10 mouse cellular contexts compared by ENCODE assay signal in genomic region chr7:30598786-30599185, GRCm38 (mm10). TPM values are rescaled to one million over a fixed set of nuclear protein-coding genes. Genes with fewer than 3 reads are reported as not detected.
A peak's percentile ranks its signal among the peaks of the same experiment; 100 is the strongest.
DNase-seq lines count a peak whose midpoint lies in the region; ATAC-seq and TF ChIP-seq lines count a peak whose summit lies in the region.
"Had no signal": no experiment of that assay in that cellular context is flagged by ENCODE, and none has a peak within 500 bp of the region (broad histone marks: within the 10 kb centered on the region; RNA-seq: fewer than 3 reads in every experiment).

Gene Zbtb32 (minus strand): TSS chr7:30598909.

- intact Hi-C loops in left cerebral cortex, adult 2 months (cut with DNase I) = loop anchor here (5.0 kb wide), 1 partner anchor 304 kb away; no protein-coding TSS in a partner anchor

- H3K36me3 ChIP-seq in neural tube, embryonic 12.5 days = no peaks in the 10 kb centered on the region
- H3K36me3 ChIP-seq in liver, embryonic 14.5 days (replicated peaks; ENCODE audit: control insufficient read depth, insufficient read depth, low read depth) = no peaks in the 10 kb centered on the region
- H3K36me3 ChIP-seq in stomach, postnatal 0 days (ENCODE audit: control insufficient read depth, insufficient read depth, low read length) = no peaks in the 10 kb centered on the region

- no peak within 1 kb of the TSS for H3K27ac ChIP-seq in cerebellum, adult 2 months (ENCODE audit: insufficient read depth, low read length)
- no peak within 1 kb of the TSS for H3K27ac ChIP-seq in neural tube, embryonic 12.5 days
- no peak within 1 kb of the TSS for H3K27ac ChIP-seq in liver, embryonic 14.5 days
- peak within 1 kb of the TSS; percentile 78 for H3K27ac ChIP-seq in stomach, postnatal 0 days (replicated peaks)
- no peak within 1 kb of the TSS for H3K27ac ChIP-seq in left cerebral cortex, adult 2 months

- DNase-seq in cerebellum, adult 2 months = no peak
- no peak for DNase-seq in cerebellum, adult 9-11 months
- DNase-seq in neural tube, embryonic 10.5 days (ENCODE audit: extremely low spot score, low spot score) = no peak
- DNase-seq in liver, embryonic 14.5 days (ENCODE audit: low read depth in 3 of 3, low spot score in 3 of 3) = no peak
- DNase-seq in stomach, postnatal 0 days (ENCODE audit: low spot score) = no peak
- DNase-seq in thymus, postnatal 10 days (ENCODE audit: low spot score in 2 of 2) = no peak
- no peak for DNase-seq in left cerebral cortex, adult 2 months (ENCODE audit: extremely low spot score in 1 of 2, low spot score in 2 of 2)
- DNase-seq: cerebellum, postnatal 36 days had no signal

- H3K9me3 ChIP-seq in neural tube, embryonic 12.5 days = no peaks in the 10 kb centered on the region
- no peaks in the 10 kb centered on the region for H3K9me3 ChIP-seq in liver, embryonic 14.5 days (ENCODE audit: control insufficient read depth, low read length)
- no peaks in the 10 kb centered on the region for H3K9me3 ChIP-seq in stomach, postnatal 0 days (ENCODE audit: control insufficient read depth, low read length)

- peak within 1 kb of the TSS; percentile 15 for H3K4me3 ChIP-seq in cerebellum, adult 2 months (replicated peaks; ENCODE audit: insufficient read depth, low read depth, low read length)
- 0 out of 2 replicates have a peak within 1 kb of the TSS, but pooled peaks have one; percentile 2 for H3K4me3 ChIP-seq in neural tube, embryonic 12.5 days
- H3K4me3 ChIP-seq in liver, embryonic 14.5 days (ENCODE audit: insufficient read depth in 1 of 2, low read depth in 2 of 2, low read length in 2 of 2) = no peak within 1 kb of the TSS
- H3K4me3 ChIP-seq in stomach, postnatal 0 days (ENCODE audit: low read depth, low read length) = no peak within 1 kb of the TSS
- H3K4me3 ChIP-seq in left cerebral cortex, adult 2 months = no peak within 1 kb of the TSS

- peak within 1 kb of the TSS; percentile 45 for H3K4me2 ChIP-seq in neural tube, embryonic 12.5 days (replicated peaks)
- peak within 1 kb of the TSS; percentile 23 for H3K4me2 ChIP-seq in liver, embryonic 14.5 days (ENCODE audit: low read depth)
- H3K4me2 ChIP-seq in stomach, postnatal 0 days (replicated peaks; ENCODE audit: low read depth) = no peak within 1 kb of the TSS

- no peaks in the 10 kb centered on the region for H3K27me3 ChIP-seq in cerebellum, adult 2 months (ENCODE audit: control insufficient read depth, insufficient read depth, low read length)
- H3K27me3 ChIP-seq in neural tube, embryonic 12.5 days (replicated peaks) = no peaks in the 10 kb centered on the region
- H3K27me3 ChIP-seq in liver, embryonic 14.5 days (ENCODE audit: control insufficient read depth, insufficient read depth, low read length) = no peaks in the 10 kb centered on the region
- H3K27me3 ChIP-seq in stomach, postnatal 0 days (ENCODE audit: control insufficient read depth, insufficient read depth, low read length) = no peaks in the 10 kb centered on the region

- H3K4me1 ChIP-seq in cerebellum, adult 2 months (ENCODE audit: control insufficient read depth, insufficient read depth, low read length) = peaks cover 6% of the 10 kb centered on the region
- peaks cover 6% of the 10 kb centered on the region; the same call in 1 of the 2 replicates for H3K4me1 ChIP-seq in neural tube, embryonic 12.5 days
- H3K4me1 ChIP-seq in liver, embryonic 14.5 days (replicated peaks; ENCODE audit: control insufficient read depth in 2 of 2, insufficient read depth in 2 of 2, low read length in 1 of 2) = peaks cover 6 to 11% of the 10 kb centered on the region in 2 experiments; a peak in 3 of 4 replicates
- no peaks in the 10 kb centered on the region for H3K4me1 ChIP-seq in stomach, postnatal 0 days (replicated peaks; ENCODE audit: control insufficient read depth, insufficient read depth)

- no peak within 1 kb of the TSS for H3K9ac ChIP-seq in neural tube, embryonic 12.5 days
- no peak within 1 kb of the TSS; the same call in 1 of the 2 replicates for H3K9ac ChIP-seq in liver, embryonic 14.5 days (replicated peaks)
- no peak within 1 kb of the TSS for H3K9ac ChIP-seq in stomach, postnatal 0 days (ENCODE audit: low read length)

- no peak for TF ChIP-seq POLR2A in cerebellum, adult 2 months (IDR thresholded peaks at IDR 0.05; ENCODE audit: borderline replicate concordance, insufficient read depth, low read length)

- 93% methylated on average over 12 of the region's 12 CpGs for WGBS in cerebellum, adult 2 months
- 96% methylated on average over 12 of the region's 12 CpGs for WGBS in neural tube, embryonic 12.5 days
- 87% methylated on average over 12 of the region's 12 CpGs for WGBS in liver, embryonic 14.5 days (ENCODE audit: insufficient replicate concordance)
- WGBS in stomach, postnatal 0 days = 93% methylated on average over 12 of the region's 12 CpGs

- no peak for TF ChIP-seq EP300 in liver, embryonic 14.5 days (IDR thresholded peaks at IDR 0.05; ENCODE audit: low read depth)
- TF ChIP-seq EP300 in stomach, postnatal 0 days (optimal IDR thresholded peaks at IDR 0.05) = no peak

- TF ChIP-seq CTCF in cerebellum, adult 2 months (IDR thresholded peaks at IDR 0.05; ENCODE audit: borderline replicate concordance, insufficient read depth, low read depth, low read length) = no peak
- TF ChIP-seq CTCF in liver, embryonic 14.5 days (IDR thresholded peaks at IDR 0.05; ENCODE audit: low read depth) = no peak
- no peak for TF ChIP-seq CTCF in stomach, postnatal 0 days (IDR thresholded peaks at IDR 0.05; ENCODE audit: low read depth)
- TF ChIP-seq CTCF in left cerebral cortex, adult 2 months (IDR thresholded peaks at IDR 0.05) = no peak

- no peak for ATAC-seq in neural tube, embryonic 12.5 days (ENCODE audit: low FRiP score, low read depth)
- no peak for ATAC-seq in liver, embryonic 14.5 days (ENCODE audit: insufficient read depth)
- no peak for ATAC-seq in stomach, postnatal 0 days (ENCODE audit: low FRiP score, low TSS enrichment)

RNA-seq across cellular contexts. Expression of gene Zbtb32, which starts in this region (rescaled TPM):
- not detected in 2 replicates for polyA plus RNA-seq in cerebellum, adult 2 months (2012; rRNA removed)
- 0.22 and 0.47 TPM in 2 replicates for polyA plus RNA-seq in neural tube, embryonic 12.5 days (2016; fragmentation: Nextera tagmentation; extraction: Ambion mirVana)
- polyA plus RNA-seq in liver, embryonic 14.5 days (2012; rRNA removed) = 0.04 and 0.06 TPM in 2 replicates
- 0.20 TPM in 1 of 2 replicates, not detected in the other for polyA plus RNA-seq in liver, embryonic 14.5 days (2014; fragmentation: Nextera tagmentation; extraction: Ambion mirVana)
- polyA plus RNA-seq in stomach, postnatal 0 days (2015; fragmentation: Nextera tagmentation; extraction: Ambion mirVana) = 1.6 and 1.8 TPM in 2 replicates
- total RNA-seq in left cerebral cortex, adult 2 months (2021) = not detected
- total RNA-seq: gastrocnemius, adult 8-10 months had no signal

Comparison
In these comparisons a context has a peak if more than half of its experiments do, and no peak if none do; other contexts are left out.
1. H3K4me3 ChIP-seq: peak in cerebellum, adult 2 months (single experiment) and neural tube, embryonic 12.5 days (single experiment); none in liver, embryonic 14.5 days (0 of 2), stomach, postnatal 0 days (single experiment) and left cerebral cortex, adult 2 months (single experiment).